Mouse (Mus musculus) CH12.LX (cell line): ENCODE measurements around the gene Btg1. TPM values are rescaled to one million over a fixed set of nuclear protein-coding genes. Genes with fewer than 3 reads are reported as not detected.
A peak's percentile ranks its signal among the peaks of the same experiment; 100 is the strongest.

Experiments
- DNase-seq: peaks from one replicate; pipeline ENCODE4 v3.0.0-alpha.2; 2013; ENCODE audit errors: extremely low read depth
- H3K27ac ChIP-seq: 2 replicates; pipeline ENCODE4 v1.5.1; 2012; ENCODE audit warnings: low read depth, mild to moderate bottlenecking, control low read depth, moderate library complexity; ENCODE audit not compliant: insufficient read depth
- H3K27me3 ChIP-seq: replicated peaks from 2 replicates; pipeline ENCODE3; 2012; ENCODE audit warnings: inconsistent platforms
- H3K36me3 ChIP-seq, 2 experiments: replicated peaks in 1 of 2; 2 replicates each; pipeline versions ENCODE3 to v1.6.1; 2012; ENCODE audit warnings: inconsistent platforms in 1 of 2, low read length in 1 of 2, mild to moderate bottlenecking in 1 of 2, mixed read lengths in 1 of 2, moderate library complexity in 1 of 2; ENCODE audit not compliant: control insufficient read depth in 1 of 2, insufficient read depth in 1 of 2
- H3K4me1 ChIP-seq, 2 experiments: 2 replicates each; pipeline ENCODE4 v1.6.1; 2012; ENCODE audit warnings: inconsistent platforms in 1 of 2, moderate library complexity in 1 of 2; ENCODE audit not compliant: insufficient read depth in 2 of 2, control insufficient read depth in 1 of 2
- H3K4me2 ChIP-seq: 2 replicates; pipeline ENCODE4 v1.6.1; 2012; ENCODE audit warnings: low read depth, mild to moderate bottlenecking, control low read depth; ENCODE audit not compliant: poor library complexity, insufficient read depth, severe bottlenecking
- H3K4me3 ChIP-seq, 3 experiments: fragments of 150-350 bp in 1 of 3; sonication (generic) in 1 of 3; replicated peaks in 1 of 3; 2 replicates each; pipeline versions ENCODE3 to v1.5.1; 2011 to 2012; ENCODE audit warnings: low read depth in 2 of 3, low read length in 2 of 3, mild to moderate bottlenecking in 2 of 3, moderate library complexity in 2 of 3, control low read depth in 1 of 3, improper control_type of control experiment in 1 of 3, inconsistent platforms in 1 of 3, mixed read lengths in 1 of 3; ENCODE audit not compliant: poor library complexity in 1 of 3
- H3K79me2 ChIP-seq: replicated peaks from 2 replicates; pipeline ENCODE4 v1.6.1; 2012; ENCODE audit warnings: mild to moderate bottlenecking, moderate library complexity; ENCODE audit not compliant: control insufficient read depth, poor library complexity, insufficient read depth, severe bottlenecking; ENCODE audit errors: extremely low read depth
- H3K9ac ChIP-seq: 2 replicates; pipeline ENCODE4 v1.6.1; 2012; ENCODE audit warnings: low read depth, mild to moderate bottlenecking, control low read depth, moderate library complexity; ENCODE audit not compliant: insufficient read depth
- H3K9me3 ChIP-seq: replicated peaks from 2 replicates; pipeline ENCODE3; 2012; ENCODE audit warnings: low read length, inconsistent platforms, mixed read lengths
- CHD1 ChIP-seq: IDR thresholded peaks from 2 replicates; pipeline ENCODE4 v1.6.1; 2012; ENCODE audit warnings: low read depth, low read length, improper control_type of control experiment, inconsistent platforms
- CTCF ChIP-seq, 2 experiments: IDR thresholded peaks in 1 of 2; conservative IDR thresholded peaks in 1 of 2; 2 replicates each; pipeline ENCODE4 v1.5.1; 2011 to 2012; ENCODE audit warnings: low read depth in 2 of 2, low read length in 2 of 2, improper control_type of control experiment in 1 of 2, inconsistent platforms in 1 of 2, mild to moderate bottlenecking in 1 of 2, moderate library complexity in 1 of 2
- GABPA ChIP-seq: IDR thresholded peaks from 2 replicates; pipeline ENCODE4 v1.6.1; 2012; ENCODE audit warnings: low read depth, low read length, improper control_type of control experiment, inconsistent platforms; ENCODE audit not compliant: insufficient replicate concordance
- HCFC1 ChIP-seq: IDR thresholded peaks from 2 replicates; pipeline ENCODE4 v1.6.1; 2012; ENCODE audit warnings: low read depth, mild to moderate bottlenecking, inconsistent platforms, low read length, improper control_type of control experiment
- IRF4 ChIP-seq: IDR thresholded peaks from 2 replicates; pipeline ENCODE4 v1.6.1; 2014; ENCODE audit warnings: low read depth, mild to moderate bottlenecking, inconsistent platforms, low read length, improper control_type of control experiment
- MAFK ChIP-seq: IDR thresholded peaks from 2 replicates; pipeline ENCODE4 v1.6.1; 2011; ENCODE audit warnings: low read length, improper control_type of control experiment; ENCODE audit not compliant: insufficient replicate concordance
- MXI1 ChIP-seq: IDR thresholded peaks from 2 replicates; pipeline ENCODE4 v1.6.1; 2011; ENCODE audit warnings: mild to moderate bottlenecking, low read depth, low read length, improper control_type of control experiment
- PAX5 ChIP-seq: IDR thresholded peaks from 2 replicates; pipeline ENCODE4 v1.6.1; 2012; ENCODE audit warnings: low read length, inconsistent platforms, mixed read lengths
- SIN3A ChIP-seq: IDR thresholded peaks from 2 replicates; pipeline ENCODE4 v1.6.1; 2012; ENCODE audit warnings: low read length, improper control_type of control experiment, inconsistent platforms
- SMC3 ChIP-seq: IDR thresholded peaks from 2 replicates; pipeline ENCODE4 v1.6.1; 2011; ENCODE audit warnings: low read depth, low read length, improper control_type of control experiment
- TBP ChIP-seq: conservative IDR thresholded peaks from 2 replicates; pipeline ENCODE4 v1.6.1; 2011; ENCODE audit warnings: low read depth, low read length, improper control_type of control experiment
- UBTF ChIP-seq: IDR thresholded peaks from 2 replicates; pipeline ENCODE4 v1.6.1; 2012; ENCODE audit warnings: low read depth, mild to moderate bottlenecking, inconsistent platforms, low read length, improper control_type of control experiment, moderate library complexity
- dilution Hi-C: fragments of 300-500 bp; cut with MboI; formaldehyde crosslinking; loops from 2 replicates; pipeline ENCODE4 v1.14.3; 2020; ENCODE audit warnings: low sequenced_read_pairs; ENCODE audit not compliant: extremely low pct_unique_long_range_greater_than_20kb, extremely low pct_ligation_motif_present
- in situ Hi-C: fragments of 300-500 bp; cut with MboI; formaldehyde crosslinking; loops from 3 replicates; pipeline ENCODE4 v1.14.3; 2019; ENCODE audit warnings: low sequenced_read_pairs, low pct_ligation_motif_present, low pct_unique_long_range_greater_than_20kb, mixed read lengths
- polyA plus RNA-seq: library from polyadenylated mRNA; unstranded; fragments of >175 nt; gene quantifications from 2 replicates; pipeline ENCODE4 v1.2.1, GENCODE M21; 2012; ENCODE audit warnings: low read depth; ENCODE audit not compliant: insufficient read length
- total RNA-seq, 2 experiments: library from RNA; depleted of rRNA; stranded (reverse); fragments of 300-350 nt in 1 of 2; fragments of >200 nt in 1 of 2; gene quantifications; 2 replicates each; pipeline ENCODE4 v1.2.3; 2012 to 2014

Btg1 gene
- total and polyA plus RNA-seq, 3 experiments, result 15.8 to 25.1 (median 20.5) TPM

GRCm38 (mm10) chr10:96616001-96616708 is 651 bp upstream of the Btg1 start:
- H3K79me2 ChIP-seq, result peaks cover 35% of the 10 kb centered on the region
- H3K27ac ChIP-seq, result no peak overlapping the region
- H3K4me1 ChIP-seq, result peaks cover 0 to 7% of the 10 kb centered on the region in 2 experiments; a peak in 2 of 4 replicates
- TF ChIP-seq HCFC1 (no peak), MXI1 (no peak), IRF4 (no peak), UBTF (no peak), TBP (no peak), CHD1 (no peak), SMC3 (no peak), PAX5 (no peak)
- H3K9me3 ChIP-seq, result no peaks in the 10 kb centered on the region
- dilution Hi-C loops (no loop called here), in situ Hi-C loops (loop anchor here (25.0 kb wide), 2 partner anchors 504 to 696 kb away; no protein-coding TSS in a partner anchor)
- H3K4me2 ChIP-seq, result peak overlapping the region; percentile 41; the same call in 1 of the 2 replicates
- peaks cover 6 to 7% of the 10 kb centered on the region in 2 experiments for H3K36me3 ChIP-seq
- no peak for DNase-seq
- H3K9ac ChIP-seq, result peak overlapping the region; percentile 34
- peak overlapping the region; percentile 65 to 81 (median 68) for H3K4me3 ChIP-seq
- H3K27me3 ChIP-seq, result no peaks in the 10 kb centered on the region

GRCm38 (mm10) chr10:96617221-96617950 is 580 bp downstream of the Btg1 start:
- in situ Hi-C loops, result loop anchor here (25.0 kb wide), 2 partner anchors 505 to 695 kb away; no protein-coding TSS in a partner anchor

GRCm38 (mm10) chr10:96617951-96618575 is 1.3 kb downstream of the Btg1 start:
- H3K4me3 ChIP-seq, result peak overlapping the region; percentile 81 to 91 (median 87)
- in situ Hi-C loops, result loop anchor here (25.0 kb wide), 2 partner anchors 506 to 694 kb away; no protein-coding TSS in a partner anchor
- TF ChIP-seq MAFK, result no peak
- TF ChIP-seq SIN3A, result 0 out of 2 replicates have a peak, but pooled peaks have one; percentile 16
- peak in 1 of 2 experiments; percentile 22; a peak in 1 of 4 replicates for TF ChIP-seq CTCF (conservative IDR thresholded peaks at IDR 0.05 in 1 of 2, IDR thresholded peaks at IDR 0.05 in 1 of 2; ENCODE audit: low read depth in 2 of 2, low read length in 2 of 2)
- TF ChIP-seq, all 38 proteins: peak for 2
- Histone ChIP-seq H3K79me2 (peaks cover 50% of the 10 kb centered on the region), H3K36me3 (peaks cover 6 to 20% of the 10 kb centered on the region in 2 experiments), H3K27ac (peak overlapping the region; percentile 66), H3K4me2 (peak overlapping the region; percentile 12; the same call in 1 of the 2 replicates), H3K9ac (peak overlapping the region; percentile 84), H3K4me1 (peaks cover 0 to 25% of the 10 kb centered on the region in 2 experiments; a peak in 2 of 4 replicates), H3K9me3 (no peaks in the 10 kb centered on the region), H3K27me3 (no peaks in the 10 kb centered on the region)
- DNase-seq, result peak; percentile 60
- dilution Hi-C loops, result no loop called here

More at GRCm38 (mm10) chr10:96617221-96617950, 580 bp downstream of the Btg1 start:
- peaks cover 0 to 18% of the 10 kb centered on the region in 2 experiments; a peak in 2 of 4 replicates for H3K4me1 ChIP-seq
- TF ChIP-seq GABPA, result no peak
- peak; percentile 56; the same call in 1 of the 2 replicates for TF ChIP-seq MXI1
- H3K79me2 ChIP-seq, result peaks cover 46% of the 10 kb centered on the region
- DNase-seq, result no peak
- H3K4me3 ChIP-seq, result peak overlapping the region; percentile 81 to 91 (median 87)
- peak overlapping the region; percentile 12; the same call in 1 of the 2 replicates for H3K4me2 ChIP-seq
- no peaks in the 10 kb centered on the region for H3K27me3 ChIP-seq
- H3K27ac ChIP-seq, result peak overlapping the region; percentile 66
- H3K9ac ChIP-seq, result peak overlapping the region; percentile 84
- dilution Hi-C loops, result no loop called here
- peaks cover 6 to 17% of the 10 kb centered on the region in 2 experiments for H3K36me3 ChIP-seq
- H3K9me3 ChIP-seq, result no peaks in the 10 kb centered on the region
